Mouse (Mus musculus) C2C12 (cell line): Measurements from ENCODE around the gene Ryr3.

ENCODE experiments used
- CEBPB ChIP-seq: IDR thresholded peaks from one replicate; pipeline ENCODE4 v1.6.1; 2011; ENCODE audit warnings: low read depth, mild to moderate bottlenecking, control low read depth, moderate library complexity
- CTCF ChIP-seq: IDR thresholded peaks from one replicate; pipeline ENCODE4 v1.5.1; 2011; ENCODE audit not compliant: control insufficient read depth, insufficient read depth, insufficient read length
- FOSL1 ChIP-seq: IDR thresholded peaks from one replicate; pipeline ENCODE4 v1.8.0; 2011; ENCODE audit warnings: mild to moderate bottlenecking, low read length; ENCODE audit not compliant: poor library complexity, insufficient read depth, severe bottlenecking
- MAX ChIP-seq: IDR thresholded peaks from one replicate; pipeline ENCODE4 v1.6.1; 2011; ENCODE audit warnings: mild to moderate bottlenecking, control low read depth
- MYOD1 ChIP-seq: IDR thresholded peaks from one replicate; pipeline ENCODE4 v1.6.1; 2011; ENCODE audit warnings: low read depth; ENCODE audit not compliant: control insufficient read depth, insufficient read length
- MYOG ChIP-seq: IDR thresholded peaks from one replicate; pipeline ENCODE4 v1.6.1; 2011; ENCODE audit not compliant: control insufficient read depth, insufficient read length; ENCODE audit errors: extremely low read depth
- USF1 ChIP-seq: IDR thresholded peaks from one replicate; pipeline ENCODE4 v1.6.1; 2011; ENCODE audit warnings: low read depth, mild to moderate bottlenecking, control low read depth, moderate library complexity

- TF ChIP-seq CTCF (no peak), FOSL1 (no peak), USF1 (no peak), MYOG (no peak), CEBPB (no peak), MAX (no peak), MYOD1 (no peak)
Observed at GRCm38 (mm10) chr2:112774762-112775161, 442.1 kb downstream of the Ryr3 start.
